Mouse (Mus musculus) hindbrain, embryonic 15.5 days (tissue): ENCODE results near the gene Pip4k2c. TPM values are rescaled to one million over a fixed set of nuclear protein-coding genes. Genes with fewer than 3 reads are reported as not detected.

ENCODE experiments used
- ATAC-seq: fragments of 200-750 bp; cut with Nextera tagmentation; 2 replicates; pipeline ENCODE4 v1.8.0; 2017; ENCODE audit warnings: low read depth, moderate number of reproducible peaks, moderate TSS enrichment; ENCODE audit not compliant: low FRiP score
- H3K27ac ChIP-seq: fragments of 300-500 bp; sonication (generic); replicated peaks from 2 replicates; pipeline ENCODE4 v1.5.1; 2015; ENCODE audit warnings: mild to moderate bottlenecking, inconsistent platforms
- H3K27me3 ChIP-seq: fragments of 300-500 bp; sonication (generic); 2 replicates; pipeline ENCODE4 v1.6.1; 2015; ENCODE audit warnings: control low read depth, inconsistent platforms
- H3K36me3 ChIP-seq: fragments of 300-500 bp; sonication (generic); 2 replicates; pipeline ENCODE4 v1.6.1; 2015; ENCODE audit warnings: control low read depth, inconsistent platforms
- H3K4me1 ChIP-seq: fragments of 300-500 bp; sonication (generic); replicated peaks from 2 replicates; pipeline ENCODE4 v1.6.1; 2015; ENCODE audit warnings: control low read depth, inconsistent platforms
- H3K4me2 ChIP-seq: fragments of 300-500 bp; sonication (generic); 2 replicates; pipeline ENCODE4 v1.6.1; 2015; ENCODE audit warnings: moderate library complexity, mild to moderate bottlenecking, inconsistent platforms
- H3K4me3 ChIP-seq: fragments of 300-500 bp; sonication (generic); 2 replicates; pipeline ENCODE4 v1.5.1; 2015; ENCODE audit warnings: mild to moderate bottlenecking, inconsistent platforms
- H3K9ac ChIP-seq: fragments of 300-500 bp; sonication (generic); 2 replicates; pipeline ENCODE4 v1.6.1; 2015; ENCODE audit warnings: inconsistent platforms
- H3K9me3 ChIP-seq: fragments of 300-500 bp; sonication (generic); 2 replicates; pipeline ENCODE4 v1.6.1; 2016; ENCODE audit warnings: control low read depth, inconsistent platforms
- WGBS: fragments of 180-500 bp; shearing (Covaris S2); methylation state at CpG from one replicate; pipeline ENCODE4 v1.1.7; 2015; 5-methylcytosine and 5-hydroxymethylcytosine counted together
- polyA plus RNA-seq: library from polyadenylated mRNA; unstranded; fragments of >200 nt; fragmentation: Nextera tagmentation; extraction: Ambion mirVana; gene quantifications from 2 replicates; pipeline ENCODE4 v1.2.1, GENCODE M21; 2015

Gene Pip4k2c
- polyA plus RNA-seq, 1 experiment from 2014 or later, result 19.6 TPM

DNA sequence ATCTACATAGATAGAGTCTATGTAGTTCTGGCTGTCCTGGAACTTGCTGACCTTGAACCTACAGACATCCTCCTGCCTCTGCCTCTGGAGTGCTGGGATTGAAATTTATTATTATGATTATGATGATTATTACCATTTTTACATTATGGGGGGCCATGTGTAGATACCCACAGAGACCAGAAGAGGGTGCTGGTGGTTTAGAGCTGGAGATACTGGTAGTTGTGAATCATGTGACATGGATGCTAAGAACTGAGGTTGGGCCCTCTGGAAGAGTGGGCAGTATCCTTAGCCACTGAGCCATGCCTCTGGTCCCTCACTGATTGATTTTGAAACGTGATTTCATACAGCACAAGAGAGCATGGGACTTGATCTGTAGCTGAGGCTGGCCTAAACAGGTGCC lies 24.9 kb downstream of the Pip4k2c start:
- H3K4me2 ChIP-seq, result no peak overlapping the region
- peaks cover 51% of the 10 kb centered on the region for H3K4me1 ChIP-seq
- H3K4me3 ChIP-seq, result no peak overlapping the region
- H3K36me3 ChIP-seq, result peaks cover 9% of the 10 kb centered on the region; the same call in 1 of the 2 replicates
- no peaks in the 10 kb centered on the region for H3K27me3 ChIP-seq
- no peak overlapping the region for H3K27ac ChIP-seq
- H3K9me3 ChIP-seq, result no peaks in the 10 kb centered on the region
- 78% methylated on average over 1 of the region's 1 CpGs for whole genome bisulfite sequencing
- no peak overlapping the region for H3K9ac ChIP-seq
- no peak for ATAC-seq

DNA sequence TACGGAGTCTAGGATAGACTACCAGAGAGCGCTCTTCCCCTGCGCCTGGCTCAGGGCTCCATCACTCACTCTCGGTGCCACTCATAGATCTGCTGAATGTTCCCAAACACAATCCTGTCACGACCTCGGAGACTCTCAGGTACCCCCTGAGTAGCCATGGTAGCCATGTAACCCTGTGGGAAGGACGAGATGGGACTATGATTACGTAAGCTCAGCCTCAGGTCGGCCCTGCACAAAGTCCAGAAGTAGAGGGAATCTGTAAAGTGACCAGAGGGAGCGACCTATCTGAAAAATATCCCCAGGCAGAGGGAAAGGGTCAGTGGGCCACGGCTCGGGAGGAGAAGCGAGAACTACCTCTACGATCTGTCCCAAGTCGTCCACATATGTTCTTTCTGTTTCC lies 25.9 kb downstream of the Pip4k2c start:
- H3K36me3 ChIP-seq, result 0 out of 2 replicates have a peak, but pooled peaks cover under 1% of the 10 kb centered on the region
- no peak overlapping the region for H3K27ac ChIP-seq
- H3K27me3 ChIP-seq, result peaks cover 9% of the 10 kb centered on the region
- no peak for ATAC-seq
- no peak overlapping the region for H3K9ac ChIP-seq
- H3K4me1 ChIP-seq, result peaks cover 44% of the 10 kb centered on the region
- H3K4me2 ChIP-seq, result no peak overlapping the region
- no peaks in the 10 kb centered on the region for H3K9me3 ChIP-seq
- WGBS, result 87% methylated on average over 15 of the region's 15 CpGs
- H3K4me3 ChIP-seq, result no peak overlapping the region

DNA sequence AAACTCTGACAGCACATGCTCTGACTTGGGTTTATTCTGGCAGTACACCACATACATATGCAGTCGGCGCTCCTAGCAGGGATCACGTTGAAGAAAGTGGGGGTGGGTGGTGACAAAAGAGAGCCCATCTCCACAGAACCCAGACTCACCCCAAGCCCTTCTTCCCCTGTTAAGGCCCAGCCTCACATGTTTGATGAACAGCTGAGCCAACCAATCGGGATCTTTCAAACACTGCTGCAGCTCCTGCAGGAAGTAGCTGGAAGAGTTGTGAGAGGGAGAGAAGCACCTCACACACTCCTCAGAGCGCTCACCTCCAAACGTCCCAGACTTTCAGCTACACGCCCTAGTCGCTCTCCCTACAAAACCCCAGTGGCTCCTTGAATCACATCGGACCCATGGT lies 26.3 kb downstream of the Pip4k2c start:
- H3K4me2 ChIP-seq, result no peak overlapping the region
- no peak for ATAC-seq
- H3K9ac ChIP-seq, result no peak overlapping the region
- peaks cover 12% of the 10 kb centered on the region for H3K27me3 ChIP-seq
- 72% methylated on average over 9 of the region's 9 CpGs for WGBS
- peaks cover 44% of the 10 kb centered on the region for H3K4me1 ChIP-seq
- no peaks in the 10 kb centered on the region for H3K9me3 ChIP-seq
- no peak overlapping the region for H3K4me3 ChIP-seq
- no peak overlapping the region for H3K27ac ChIP-seq
- H3K36me3 ChIP-seq, result no peaks in the 10 kb centered on the region

- H3K4me2 ChIP-seq, result peak overlapping the region; percentile 26
- peaks cover 35% of the 10 kb centered on the region for H3K4me1 ChIP-seq
- H3K27ac ChIP-seq, result no peak overlapping the region
- no peak overlapping the region for H3K4me3 ChIP-seq
- no peak for ATAC-seq
- no peak overlapping the region for H3K9ac ChIP-seq
- peaks cover 23% of the 10 kb centered on the region for H3K27me3 ChIP-seq
- 20% methylated on average over 20 of the region's 20 CpGs for WGBS
- H3K9me3 ChIP-seq, result no peaks in the 10 kb centered on the region
- H3K36me3 ChIP-seq, result no peaks in the 10 kb centered on the region
Measured at GRCm38 (mm10) chr10:127183759-127184158, 27.6 kb downstream of the Pip4k2c start.

GRCm38 (mm10) chr10:127182624-127183023 lies 28.8 kb downstream of the Pip4k2c start:
- H3K27me3 ChIP-seq, result peaks cover 32% of the 10 kb centered on the region
- no peak for ATAC-seq
- WGBS, result 83% methylated on average over 4 of the region's 4 CpGs
- H3K9ac ChIP-seq, result no peak overlapping the region
- no peak overlapping the region for H3K4me3 ChIP-seq
- no peaks in the 10 kb centered on the region for H3K9me3 ChIP-seq
- H3K27ac ChIP-seq, result no peak overlapping the region
- no peak overlapping the region for H3K4me2 ChIP-seq
- peaks cover 38% of the 10 kb centered on the region for H3K4me1 ChIP-seq
- H3K36me3 ChIP-seq, result no peaks in the 10 kb centered on the region

DNA sequence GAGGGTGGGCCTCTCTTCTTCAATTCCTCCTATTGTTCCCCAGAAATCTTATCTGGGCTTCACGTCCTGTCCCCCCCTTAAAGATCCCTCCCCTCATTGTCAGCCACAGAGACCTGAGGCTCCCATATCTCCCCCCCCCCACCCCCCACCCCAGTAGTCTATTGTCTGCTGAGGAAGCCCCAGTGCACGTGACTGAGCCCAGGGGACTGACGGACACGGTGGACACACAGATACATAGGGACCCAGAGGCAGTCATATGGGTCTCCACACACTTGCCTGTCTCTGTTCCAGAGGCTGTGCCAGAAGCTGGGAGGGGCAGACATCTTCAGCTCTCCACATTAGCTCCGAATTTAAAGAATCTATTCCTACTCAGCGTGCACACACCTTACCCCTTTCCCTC lies 29.8 kb downstream of the Pip4k2c start:
- H3K9me3 ChIP-seq, result no peaks in the 10 kb centered on the region
- peaks cover 41% of the 10 kb centered on the region for H3K27me3 ChIP-seq
- H3K27ac ChIP-seq, result no peak overlapping the region
- H3K36me3 ChIP-seq, result no peaks in the 10 kb centered on the region
- ATAC-seq, result no peak
- no peak overlapping the region for H3K4me2 ChIP-seq
- H3K9ac ChIP-seq, result no peak overlapping the region
- 60% methylated on average over 6 of the region's 6 CpGs for WGBS
- peaks cover 38% of the 10 kb centered on the region for H3K4me1 ChIP-seq
- no peak overlapping the region for H3K4me3 ChIP-seq

DNA sequence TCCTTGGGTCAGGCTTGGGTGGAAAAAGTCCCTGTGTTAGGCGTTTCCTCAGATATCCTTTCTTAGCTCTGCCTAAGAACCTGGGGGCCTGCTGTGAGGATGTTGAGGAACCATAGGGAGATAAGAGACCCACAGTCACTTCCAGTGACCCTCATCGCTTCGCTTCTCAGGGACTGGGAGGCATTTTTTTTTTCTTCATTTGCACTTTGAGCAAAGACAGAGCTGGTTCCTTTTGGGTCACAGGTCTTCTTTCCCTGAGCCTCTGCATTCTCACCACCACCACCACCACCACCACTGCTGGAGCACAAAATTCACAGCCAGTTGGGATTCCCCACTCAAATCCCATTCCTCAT lies 30.7 kb downstream of the Pip4k2c start:
- Histone ChIP-seq H3K4me1 (peaks cover 38% of the 10 kb centered on the region), H3K27me3 (peaks cover 47% of the 10 kb centered on the region), H3K36me3 (no peaks in the 10 kb centered on the region), H3K4me2 (peak overlapping the region; percentile 47; the same call in 1 of the 2 replicates), H3K9ac (no peak overlapping the region), H3K9me3 (no peaks in the 10 kb centered on the region), H3K4me3 (no peak overlapping the region), H3K27ac (no peak overlapping the region)
- 25% methylated on average over 3 of the region's 3 CpGs for WGBS
- ATAC-seq, result no peak

DNA sequence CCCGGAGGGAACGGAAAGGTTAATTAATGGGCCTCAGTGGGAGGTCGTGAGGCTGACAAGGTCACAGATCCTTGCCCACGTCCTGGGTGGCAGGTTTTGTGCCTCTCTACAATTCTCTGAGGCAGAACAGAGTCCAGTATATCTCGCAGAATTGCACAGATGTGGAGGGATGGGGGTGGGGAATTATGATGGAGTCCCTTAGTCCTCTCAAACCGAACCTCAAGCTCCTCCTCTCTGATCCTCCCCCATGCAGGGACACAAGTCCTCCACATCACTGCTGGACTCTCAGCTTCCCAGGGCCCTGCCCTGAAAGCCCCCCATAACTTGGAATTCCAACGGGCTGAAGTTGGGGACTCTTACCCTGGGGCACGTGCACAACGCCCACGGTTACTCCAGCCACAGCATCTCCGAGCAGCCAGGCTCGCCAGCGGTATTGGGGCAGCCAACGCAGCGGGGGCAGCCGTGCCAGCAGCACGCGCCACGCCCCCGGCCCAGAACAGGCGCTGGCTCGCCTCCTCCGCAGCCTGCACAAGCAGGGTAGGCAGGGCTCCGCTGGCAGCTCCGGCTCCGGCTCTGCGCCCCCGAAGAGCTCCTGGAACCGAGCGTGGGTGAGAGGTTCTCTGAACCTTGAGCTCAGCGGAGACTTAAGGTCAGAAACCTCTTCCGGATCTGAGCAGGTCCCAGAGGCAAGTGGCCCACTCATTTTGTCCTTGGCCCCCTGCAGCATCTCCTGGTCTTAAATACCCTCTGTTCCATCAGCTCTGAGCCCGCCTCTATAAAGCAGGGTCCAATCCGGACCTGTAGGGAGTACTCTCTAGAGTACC lies 31.3 kb downstream of the Pip4k2c start, which contains the start of gene Slc26a10:
Gene Slc26a10 (minus strand): TSS at position 775 of the 824 bp plus-strand sequence.
- peak within 1 kb of the TSS; percentile 18 for H3K4me3 ChIP-seq
- peak; percentile 49; the same call in 1 of the 2 replicates for ATAC-seq
- peaks cover 38% of the 10 kb centered on the region for H3K4me1 ChIP-seq
- peak within 1 kb of the TSS; percentile 47 for H3K4me2 ChIP-seq
- no peaks in the 10 kb centered on the region for H3K9me3 ChIP-seq
- peaks cover 47% of the 10 kb centered on the region for H3K27me3 ChIP-seq
- 2% methylated on average over 34 of the region's 34 CpGs for whole genome bisulfite sequencing
- no peak within 1 kb of the TSS for H3K27ac ChIP-seq
- peak within 1 kb of the TSS; percentile 8; the same call in 1 of the 2 replicates for H3K9ac ChIP-seq
- no peaks in the 10 kb centered on the region for H3K36me3 ChIP-seq

- H3K36me3 ChIP-seq, result no peaks in the 10 kb centered on the region
- no peaks in the 10 kb centered on the region for H3K9me3 ChIP-seq
- H3K4me3 ChIP-seq, result peak overlapping the region; percentile 29
- H3K4me2 ChIP-seq, result peak overlapping the region; percentile 55
- 4% methylated on average over 41 of the region's 41 CpGs for WGBS
- no peak overlapping the region for H3K27ac ChIP-seq
- no peak overlapping the region for H3K9ac ChIP-seq
- H3K27me3 ChIP-seq, result peaks cover 47% of the 10 kb centered on the region
- ATAC-seq, result no peak
- H3K4me1 ChIP-seq, result peaks cover 29% of the 10 kb centered on the region
Measured at GRCm38 (mm10) chr10:127178286-127179027, 32.9 kb downstream of the Pip4k2c start.

GRCm38 (mm10) chr10:127177719-127178118 lies 33.7 kb downstream of the Pip4k2c start:
- 2% methylated on average over 23 of the region's 23 CpGs for WGBS
- H3K4me2 ChIP-seq, result peak overlapping the region; percentile 55
- peak overlapping the region; percentile 29 for H3K4me3 ChIP-seq
- no peaks in the 10 kb centered on the region for H3K9me3 ChIP-seq
- no peaks in the 10 kb centered on the region for H3K36me3 ChIP-seq
- peaks cover 47% of the 10 kb centered on the region for H3K27me3 ChIP-seq
- H3K4me1 ChIP-seq, result peaks cover 27% of the 10 kb centered on the region
- H3K9ac ChIP-seq, result no peak overlapping the region
- H3K27ac ChIP-seq, result no peak overlapping the region
- peak; percentile 49 for ATAC-seq

DNA sequence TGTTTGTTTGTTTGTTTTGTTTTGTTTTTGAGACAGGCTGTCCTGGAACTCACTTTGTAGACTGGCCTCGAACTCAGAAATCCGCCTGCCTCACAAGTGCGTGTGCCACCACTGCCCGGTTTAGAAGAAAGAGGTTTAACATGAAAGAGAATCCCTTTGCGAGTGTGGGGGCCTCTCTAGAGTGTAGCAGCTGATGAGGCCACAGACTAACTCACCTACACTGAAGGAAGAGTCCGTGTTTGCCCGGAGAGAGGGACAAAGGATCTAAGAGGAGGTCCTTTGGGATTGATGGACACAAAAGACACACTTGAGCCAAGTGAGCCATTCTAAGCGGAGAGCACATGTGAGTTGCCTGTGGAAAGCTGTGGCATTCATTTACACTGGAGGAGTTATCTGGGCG lies 34.1 kb downstream of the Pip4k2c start:
- H3K36me3 ChIP-seq, result no peaks in the 10 kb centered on the region
- H3K9ac ChIP-seq, result no peak overlapping the region
- ATAC-seq, result no peak
- no peak overlapping the region for H3K27ac ChIP-seq
- WGBS, result 20% methylated on average over 9 of the region's 9 CpGs
- H3K27me3 ChIP-seq, result peaks cover 49% of the 10 kb centered on the region
- no peak overlapping the region for H3K4me3 ChIP-seq
- H3K9me3 ChIP-seq, result no peaks in the 10 kb centered on the region
- H3K4me1 ChIP-seq, result peaks cover 27% of the 10 kb centered on the region
- H3K4me2 ChIP-seq, result peak overlapping the region; percentile 55

- no peaks in the 10 kb centered on the region for H3K9me3 ChIP-seq
- ATAC-seq, result no peak
- H3K27me3 ChIP-seq, result peaks cover 53% of the 10 kb centered on the region
- no peak overlapping the region for H3K9ac ChIP-seq
- H3K4me2 ChIP-seq, result no peak overlapping the region
- H3K4me3 ChIP-seq, result no peak overlapping the region
- peaks cover 27% of the 10 kb centered on the region for H3K4me1 ChIP-seq
- 0 out of 2 replicates have a peak, but pooled peaks cover 2% of the 10 kb centered on the region for H3K36me3 ChIP-seq
- no peak overlapping the region for H3K27ac ChIP-seq
- 14% methylated on average over 7 of the region's 7 CpGs for WGBS
Measured at GRCm38 (mm10) chr10:127176756-127177155, 34.6 kb downstream of the Pip4k2c start.
